Mouse (Mus musculus): ENCODE measurements at regions not wholly inside any gene's neighbourhood (a gene's known extent, or its start where the extent isn't known, plus 50 kb on each side); places are given as distances from the start of the nearest gene placed in this dataset.

DNA sequence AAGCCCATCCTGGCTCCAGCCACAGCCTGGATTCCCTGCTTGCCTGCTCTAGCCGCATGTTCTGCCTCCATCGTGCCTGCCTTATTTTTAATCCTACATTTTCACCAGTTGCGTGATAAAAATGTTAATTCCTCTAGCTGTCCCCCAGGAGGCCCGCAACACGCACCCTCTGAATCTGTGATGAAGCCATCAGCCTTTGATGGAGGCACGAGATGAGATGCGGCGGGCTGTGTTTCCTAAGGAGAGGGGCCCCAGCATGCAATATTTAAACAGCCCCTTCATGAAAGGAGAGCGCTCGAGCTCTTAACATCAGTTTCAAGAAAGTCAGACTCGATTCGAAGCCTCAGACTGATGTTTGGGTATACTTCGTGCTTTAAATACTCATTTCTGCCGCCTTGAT lies 76.3 kb downstream of the Nptx2 start:
- ATAC-seq (replicated peaks; ENCODE audit: low read depth, poor library complexity, severe bottlenecking), result no peak

DNA sequence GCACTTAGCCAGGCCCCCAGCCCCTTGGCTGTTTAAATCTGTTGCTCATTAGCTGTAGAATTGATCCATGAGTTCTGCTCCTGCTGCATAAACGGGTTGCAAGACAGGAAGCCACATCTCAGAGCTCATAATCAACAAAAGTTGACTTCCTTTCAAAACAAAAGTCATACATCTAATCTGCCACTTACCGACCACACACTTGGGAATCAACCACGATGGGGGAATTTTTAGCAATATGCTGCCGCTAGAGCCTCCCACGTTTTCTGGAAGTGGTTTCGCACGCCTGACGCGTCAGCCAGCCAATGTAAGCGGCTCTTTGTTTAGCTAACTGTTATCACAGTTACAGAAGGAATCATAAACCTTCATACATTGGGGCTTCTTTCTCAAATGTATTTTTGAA lies 77.7 kb downstream of the Nptx2 start:
- 0 out of 2 replicates have a peak, but pooled peaks have one; percentile 45 for ATAC-seq (replicated peaks; ENCODE audit: low read depth, poor library complexity, severe bottlenecking)

DNA sequence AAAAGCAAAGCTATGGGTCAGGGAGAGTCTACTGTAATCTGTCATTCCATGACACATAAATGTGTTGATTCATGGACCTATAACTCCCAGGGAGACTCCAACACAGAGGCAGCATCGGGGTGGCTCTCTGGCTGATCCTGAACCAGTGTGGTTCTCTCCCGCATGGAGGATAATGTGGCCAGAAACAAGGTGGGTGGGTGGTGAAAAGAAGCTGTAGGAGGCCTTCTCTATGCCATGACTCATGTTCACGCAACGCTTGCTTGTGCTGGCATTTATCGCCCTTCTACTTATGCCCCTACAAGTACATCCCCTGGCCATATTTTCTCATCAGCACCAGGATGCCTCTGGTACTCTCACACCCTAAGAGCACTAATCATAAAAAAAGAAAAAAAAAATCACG lies 86.6 kb downstream of the Nptx2 start:
- no peak for ATAC-seq (replicated peaks; ENCODE audit: low read depth, poor library complexity, severe bottlenecking)

GRCm38 (mm10) chr5:144638631-144639030 lies 92.9 kb downstream of the Nptx2 start:
- ATAC-seq (replicated peaks; ENCODE audit: low read depth, poor library complexity, severe bottlenecking), result no peak

- ATAC-seq (replicated peaks; ENCODE audit: low read depth, poor library complexity, severe bottlenecking), result no peak
Measured at GRCm38 (mm10) chr5:144639639-144640038, 93.9 kb downstream of the Nptx2 start.

- ATAC-seq (replicated peaks; ENCODE audit: low read depth, poor library complexity, severe bottlenecking), result no peak
Measured at GRCm38 (mm10) chr5:144642766-144643165, 97.1 kb downstream of the Nptx2 start.

DNA sequence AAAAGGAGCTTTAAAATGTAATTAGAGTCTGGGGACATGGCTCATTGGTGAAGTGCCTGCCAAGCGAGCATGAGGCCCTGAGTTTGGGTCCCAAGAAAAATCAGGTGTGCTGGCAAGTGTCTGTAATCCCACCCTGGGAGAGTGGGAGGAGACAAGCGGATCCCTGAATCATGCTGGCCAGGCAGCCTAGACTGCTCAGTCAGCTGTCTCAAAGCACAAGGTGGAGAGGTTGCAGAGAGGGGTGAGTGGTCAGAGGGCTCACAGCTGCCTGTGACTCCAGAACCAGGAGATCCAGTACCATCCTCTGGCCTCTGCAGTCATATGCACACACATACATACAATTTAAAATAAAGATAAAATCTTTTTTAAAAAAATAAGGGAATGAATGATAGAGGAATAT lies 97.7 kb downstream of the Nptx2 start:
- ATAC-seq (replicated peaks; ENCODE audit: low read depth, poor library complexity, severe bottlenecking), result no peak

- no peak for ATAC-seq (replicated peaks; ENCODE audit: low read depth, poor library complexity, severe bottlenecking)
Measured at GRCm38 (mm10) chr5:144645367-144645766, 99.7 kb downstream of the Nptx2 start.

GRCm38 (mm10) chr5:144647311-144648104 lies 101.8 kb downstream of the Nptx2 start:
- no peak for ATAC-seq (replicated peaks; ENCODE audit: low read depth, poor library complexity, severe bottlenecking)

DNA sequence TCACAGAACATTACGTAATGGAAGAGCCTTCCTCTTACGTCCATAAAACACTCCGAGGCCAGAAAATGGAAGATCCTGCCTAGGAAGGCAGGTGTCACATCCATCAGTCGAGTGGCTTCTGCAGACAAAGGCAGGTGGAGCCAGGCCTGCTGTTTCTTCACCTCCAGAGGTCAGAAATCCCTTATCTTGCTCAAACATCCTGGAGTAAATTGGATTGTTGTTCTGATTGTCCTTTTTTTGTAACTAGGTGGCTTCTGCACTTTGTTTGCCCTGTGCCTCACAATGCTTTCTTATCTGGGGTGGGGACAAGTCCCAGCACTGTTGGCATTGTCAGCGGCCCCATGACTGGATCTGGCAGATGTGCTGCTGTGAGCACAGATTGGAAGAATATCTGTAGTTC lies 106.5 kb downstream of the Nptx2 start:
- ATAC-seq (replicated peaks; ENCODE audit: low read depth, poor library complexity, severe bottlenecking), result no peak

DNA sequence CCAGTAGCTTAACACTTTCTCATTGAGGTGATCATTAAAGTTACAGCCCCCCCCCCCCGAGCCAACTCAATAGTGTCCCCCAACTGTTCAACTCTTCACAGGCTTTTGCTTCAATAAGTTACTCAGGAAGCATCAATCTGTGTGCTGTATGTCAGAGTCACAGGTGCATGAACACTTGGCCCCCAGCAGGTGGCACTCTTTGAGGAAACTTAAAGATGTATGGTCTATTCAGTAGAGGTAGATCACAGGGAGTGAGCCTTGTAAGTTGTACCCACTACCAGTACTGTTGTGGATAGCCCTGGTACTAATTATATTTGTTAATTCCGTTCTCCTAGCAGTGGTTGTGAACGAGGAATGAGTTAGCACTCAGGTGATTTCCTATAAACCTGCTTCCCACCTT lies 99.6 kb downstream of the Tmem130 start:
- no peak for ATAC-seq (replicated peaks; ENCODE audit: low read depth, poor library complexity, severe bottlenecking)

DNA sequence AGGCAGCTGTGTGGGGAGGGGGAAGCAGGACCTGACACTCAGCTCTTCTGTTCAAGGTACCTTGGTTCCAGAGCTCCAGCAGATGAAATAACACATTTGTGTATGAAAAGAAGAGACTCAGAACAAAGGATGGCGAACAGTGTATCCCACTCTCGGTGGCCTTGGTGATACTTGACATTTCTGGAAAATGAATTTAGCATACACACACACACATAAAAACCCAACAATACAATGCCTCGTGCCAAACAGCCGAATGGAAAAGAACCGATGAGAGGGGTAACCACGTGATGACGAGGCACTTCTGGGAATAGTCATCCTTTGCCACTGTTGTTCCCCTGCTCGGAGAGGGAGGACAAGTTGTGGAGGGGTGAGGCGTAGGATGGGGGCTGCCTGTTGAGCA lies 97.6 kb downstream of the Tmem130 start:
- no peak for ATAC-seq (replicated peaks; ENCODE audit: low read depth, poor library complexity, severe bottlenecking)

- no peak for ATAC-seq (replicated peaks; ENCODE audit: low read depth, poor library complexity, severe bottlenecking)
Measured at GRCm38 (mm10) chr5:144664571-144665295, 96.9 kb downstream of the Tmem130 start.

GRCm38 (mm10) chr5:144668060-144668459 lies 93.6 kb downstream of the Tmem130 start:
- ATAC-seq (replicated peaks; ENCODE audit: low read depth, poor library complexity, severe bottlenecking), result no peak

- no peak for ATAC-seq (replicated peaks; ENCODE audit: low read depth, poor library complexity, severe bottlenecking)
Measured at GRCm38 (mm10) chr5:144678815-144679750, 82.5 kb downstream of the Tmem130 start.

- no peak for ATAC-seq (replicated peaks; ENCODE audit: low read depth, poor library complexity, severe bottlenecking)
Measured at GRCm38 (mm10) chr5:144684184-144684583, 77.4 kb downstream of the Tmem130 start.
